Mouse (Mus musculus) heart, embryonic 10.5 days (tissue): ENCODE measurements around the gene Gm45753. TPM values are rescaled to one million over a fixed set of nuclear protein-coding genes. Genes with fewer than 3 reads are reported as not detected.

Experiments used
- DNase-seq: peaks from one replicate; pipeline ENCODE4 v3.0.0-alpha.2; 2017; ENCODE audit warnings: low spot score
- H3K27ac ChIP-seq: fragments of 300-500 bp; sonication (generic); 2 replicates; pipeline ENCODE4 v1.5.1; 2016; ENCODE audit warnings: mild to moderate bottlenecking
- H3K27me3 ChIP-seq: fragments of 300-500 bp; sonication (generic); 2 replicates; pipeline ENCODE4 v1.6.1; 2016; ENCODE audit warnings: mild to moderate bottlenecking; ENCODE audit not compliant: poor library complexity, insufficient read depth, severe bottlenecking
- H3K36me3 ChIP-seq: fragments of 300-500 bp; sonication (generic); 2 replicates; pipeline ENCODE4 v1.6.1; 2016; ENCODE audit warnings: mild to moderate bottlenecking, moderate library complexity
- H3K4me1 ChIP-seq: fragments of 300-500 bp; sonication (generic); 2 replicates; pipeline ENCODE4 v1.6.1; 2016; ENCODE audit warnings: mild to moderate bottlenecking
- H3K4me3 ChIP-seq: fragments of 300-500 bp; sonication (generic); 2 replicates; pipeline ENCODE4 v1.5.1; 2016; ENCODE audit warnings: mild to moderate bottlenecking, moderate library complexity
- H3K9me3 ChIP-seq: fragments of 300-500 bp; sonication (generic); 2 replicates; pipeline ENCODE4 v1.6.1; 2016; ENCODE audit warnings: mild to moderate bottlenecking, moderate library complexity
- WGBS: fragments of 180-500 bp; shearing (Covaris S2); methylation state at CpG from one replicate; pipeline ENCODE4 v1.1.7; 2016; 5-methylcytosine and 5-hydroxymethylcytosine counted together
- polyA plus RNA-seq: library from polyadenylated mRNA; unstranded; fragments of >200 nt; fragmentation: Nextera tagmentation; extraction: Ambion mirVana; gene quantifications from 2 replicates; pipeline ENCODE4 v1.2.1, GENCODE M21; 2016

Gm45753 gene
- polyA plus RNA-seq, 1 experiment from 2014 or later: not detected

DNA sequence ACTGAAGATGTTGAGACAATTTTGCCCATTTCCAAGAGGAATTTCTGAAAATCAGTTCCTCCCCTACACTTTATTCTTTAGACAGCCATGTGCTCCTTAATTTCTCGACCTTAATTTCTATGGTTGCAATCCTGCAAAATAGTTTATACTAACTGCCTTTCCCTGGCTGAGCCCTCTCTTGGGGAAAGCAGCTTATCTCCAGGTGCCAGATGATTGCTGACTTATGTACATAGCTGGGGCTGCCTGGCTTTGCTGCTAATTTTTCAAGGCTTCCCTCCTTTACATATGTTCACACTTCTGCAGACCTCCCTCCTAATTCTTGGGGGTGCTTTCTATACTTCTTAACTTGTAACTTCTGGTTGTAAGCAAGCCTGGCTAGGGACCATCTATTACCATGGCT lies 12.7 kb upstream of the Gm45753 start:
- no peaks in the 10 kb centered on the region for H3K9me3 ChIP-seq
- 75% methylated on average over 1 of the region's 1 CpGs for WGBS
- H3K4me3 ChIP-seq: no peak overlapping the region
- no peaks in the 10 kb centered on the region for H3K4me1 ChIP-seq
- H3K27ac ChIP-seq: no peak overlapping the region
- no peaks in the 10 kb centered on the region for H3K27me3 ChIP-seq
- H3K36me3 ChIP-seq: no peaks in the 10 kb centered on the region
- DNase-seq: no peak

DNA sequence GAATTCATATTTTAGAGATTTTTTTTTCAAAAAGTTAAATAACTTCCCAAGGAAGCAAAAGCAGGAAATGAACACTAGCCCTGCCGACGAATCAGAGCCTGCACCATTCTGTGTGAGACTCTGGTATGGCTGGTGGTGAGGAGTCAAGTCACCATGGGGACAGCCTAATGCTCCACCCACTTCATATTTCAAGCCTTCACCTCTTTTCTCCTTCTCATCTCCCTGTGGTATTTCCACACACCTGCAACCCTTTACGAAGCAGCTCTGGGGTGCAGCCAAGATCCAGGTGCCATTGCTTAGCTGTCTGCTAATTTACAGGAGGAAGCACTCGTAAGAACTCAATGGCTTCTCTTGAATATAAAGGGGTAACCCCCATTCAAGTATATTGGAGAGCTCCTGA lies 2.7 kb upstream of the Gm45753 start:
- no peaks in the 10 kb centered on the region for H3K4me1 ChIP-seq
- no peak overlapping the region for H3K4me3 ChIP-seq
- no peaks in the 10 kb centered on the region for H3K27me3 ChIP-seq
- no peak overlapping the region for H3K27ac ChIP-seq
- 88% methylated on average over 4 of the region's 4 CpGs for WGBS
- no peaks in the 10 kb centered on the region for H3K9me3 ChIP-seq
- DNase-seq: no peak
- H3K36me3 ChIP-seq: no peaks in the 10 kb centered on the region

DNA sequence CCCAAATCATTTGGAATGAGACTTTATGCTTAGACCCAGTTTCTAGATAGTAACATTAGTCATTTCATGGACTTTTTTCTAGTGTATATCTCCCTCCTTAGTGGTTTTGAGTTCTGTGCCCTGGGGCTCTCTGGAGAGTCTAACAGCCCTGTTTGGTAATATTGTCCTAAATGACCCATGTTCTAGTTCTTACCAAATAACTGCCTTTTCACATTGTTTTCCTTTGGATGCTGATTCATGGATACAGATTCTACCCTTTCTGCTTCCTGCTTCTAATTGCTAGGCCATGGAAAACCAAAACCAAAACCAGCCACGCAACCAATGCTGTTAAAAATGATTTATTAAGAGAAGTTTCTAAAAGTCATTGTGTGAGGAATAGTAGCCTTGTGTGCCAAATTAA lies 2.8 kb downstream of the Gm45753 start:
- Histone ChIP-seq H3K4me3 (no peak overlapping the region), H3K4me1 (no peaks in the 10 kb centered on the region), H3K27ac (no peak overlapping the region), H3K27me3 (no peaks in the 10 kb centered on the region), H3K36me3 (no peaks in the 10 kb centered on the region), H3K9me3 (no peaks in the 10 kb centered on the region)
- no peak for DNase-seq
- WGBS: 85% methylated on average over 1 of the region's 1 CpGs

DNA sequence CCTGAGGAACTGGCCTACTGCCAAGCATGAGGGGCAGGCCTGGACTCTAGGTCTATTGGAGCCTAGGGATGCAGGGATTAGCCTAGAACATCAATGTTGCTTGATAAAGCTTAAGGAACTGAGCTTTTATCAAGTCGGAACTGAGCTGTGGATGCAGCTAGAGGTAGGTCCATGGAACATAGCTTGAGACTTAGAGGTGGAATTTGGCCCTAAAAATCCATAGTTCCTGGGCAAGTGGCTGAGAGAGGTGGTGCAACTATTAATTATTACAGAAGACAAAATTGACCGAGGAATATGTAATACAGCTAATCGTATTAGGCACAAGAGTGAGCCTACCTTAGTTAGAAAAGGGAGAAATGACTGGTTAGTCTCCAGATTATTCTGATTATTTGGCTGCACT lies 3.9 kb downstream of the Gm45753 start:
- Histone ChIP-seq H3K36me3 (no peaks in the 10 kb centered on the region), H3K9me3 (no peaks in the 10 kb centered on the region), H3K27ac (no peak overlapping the region), H3K4me1 (no peaks in the 10 kb centered on the region), H3K27me3 (no peaks in the 10 kb centered on the region), H3K4me3 (no peak overlapping the region)
- 77% methylated on average over 3 of the region's 3 CpGs for WGBS
- DNase-seq: no peak

DNA sequence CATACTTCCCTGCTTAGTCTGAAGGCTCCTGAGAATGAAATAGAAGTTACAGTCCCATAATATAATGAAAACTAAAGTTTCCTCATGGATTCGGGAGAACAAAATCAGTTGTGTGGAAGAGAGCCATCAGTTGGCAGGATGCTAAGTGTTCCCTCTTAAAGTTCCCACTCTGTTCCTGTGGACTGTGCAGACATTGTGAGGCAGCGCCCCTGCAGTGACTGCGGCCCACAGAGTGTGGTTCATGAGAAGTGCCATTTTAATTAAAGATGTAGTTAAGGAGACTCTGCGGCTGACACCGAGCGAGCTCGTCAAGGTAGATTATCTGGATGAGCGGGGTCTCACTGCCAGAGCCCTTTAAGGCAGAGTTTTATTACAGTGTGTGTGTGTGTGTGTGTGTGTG lies 5.9 kb downstream of the Gm45753 start:
- no peaks in the 10 kb centered on the region for H3K27me3 ChIP-seq
- no peak overlapping the region for H3K27ac ChIP-seq
- no peak overlapping the region for H3K4me3 ChIP-seq
- H3K36me3 ChIP-seq: no peaks in the 10 kb centered on the region
- WGBS: 82% methylated on average over 8 of the region's 8 CpGs
- H3K9me3 ChIP-seq: no peaks in the 10 kb centered on the region
- DNase-seq: no peak
- H3K4me1 ChIP-seq: no peaks in the 10 kb centered on the region

DNA sequence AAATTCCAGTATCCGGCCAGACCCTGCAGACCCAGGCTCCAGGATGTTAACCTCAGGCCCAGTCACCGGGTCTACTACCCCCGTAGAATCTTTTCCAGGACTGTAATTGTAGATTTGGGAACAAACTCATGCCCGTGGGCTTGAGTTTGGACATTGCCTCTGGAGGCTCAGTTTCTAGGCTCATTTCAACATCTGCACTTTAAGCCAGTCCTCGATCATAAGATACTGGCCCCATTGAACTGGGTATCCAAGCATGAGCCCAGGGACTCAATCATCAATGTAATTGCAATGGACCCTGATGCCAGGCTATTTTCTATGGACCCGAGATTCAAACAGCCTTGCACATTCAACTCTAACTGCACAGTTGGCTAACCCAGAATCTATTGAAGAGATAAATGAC lies 13.0 kb downstream of the Gm45753 start:
- 84% methylated on average over 6 of the region's 6 CpGs for WGBS
- Histone ChIP-seq H3K27ac (no peak overlapping the region), H3K36me3 (no peaks in the 10 kb centered on the region), H3K27me3 (no peaks in the 10 kb centered on the region), H3K4me1 (no peaks in the 10 kb centered on the region), H3K4me3 (no peak overlapping the region), H3K9me3 (no peaks in the 10 kb centered on the region)
- DNase-seq: no peak

DNA sequence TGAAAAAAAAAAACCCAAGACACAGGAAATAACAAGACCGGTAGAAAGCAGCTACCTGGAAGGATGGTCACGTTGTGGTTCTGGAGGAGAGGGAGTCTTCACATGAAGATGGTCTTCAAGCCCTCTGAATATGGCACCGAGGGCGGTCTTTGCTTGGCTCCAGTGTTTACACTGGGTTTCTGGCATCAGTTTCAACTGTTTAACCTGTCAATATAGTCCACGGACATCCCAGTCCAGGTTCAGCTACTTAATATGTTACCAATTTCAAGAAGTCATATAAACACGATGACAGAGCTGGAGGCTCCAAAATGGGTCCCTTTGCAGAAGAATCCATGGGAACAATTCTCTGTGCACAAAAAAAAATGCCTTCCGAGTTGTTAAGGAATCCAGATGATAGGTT lies 13.6 kb downstream of the Gm45753 start, which contains the start of gene Klkb1:
TSS of gene Klkb1 (minus strand) at position 173 of the 400 bp plus-strand sequence.
- DNase-seq: no peak
- WGBS: 82% methylated on average over 7 of the region's 7 CpGs
- no peaks in the 10 kb centered on the region for H3K9me3 ChIP-seq
- no peaks in the 10 kb centered on the region for H3K27me3 ChIP-seq
- H3K4me1 ChIP-seq: no peaks in the 10 kb centered on the region
- H3K4me3 ChIP-seq: no peak within 1 kb of the TSS
- no peaks in the 10 kb centered on the region for H3K36me3 ChIP-seq
- no peak within 1 kb of the TSS for H3K27ac ChIP-seq

DNA sequence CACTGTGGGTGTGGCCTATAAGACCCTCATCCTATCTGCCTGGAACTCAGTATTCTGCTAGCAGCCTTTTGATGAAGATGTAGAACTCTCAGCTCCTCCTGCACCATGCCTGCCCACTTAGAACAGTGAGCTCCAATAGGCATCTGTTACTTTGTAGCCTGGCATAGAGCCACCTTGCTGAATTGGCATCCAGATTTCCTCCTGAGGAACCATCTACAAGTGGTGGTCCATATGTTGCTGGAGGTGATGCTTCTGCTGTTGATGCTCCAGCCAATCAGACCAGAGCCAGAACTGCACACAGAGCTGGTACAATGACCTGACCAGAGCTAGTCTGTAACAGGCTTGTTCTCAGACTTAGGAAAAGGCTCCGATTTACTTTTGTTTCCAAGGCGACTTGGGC lies 16.5 kb downstream of the Gm45753 start:
- no peak for DNase-seq
- H3K27me3 ChIP-seq: no peaks in the 10 kb centered on the region
- H3K4me3 ChIP-seq: no peak overlapping the region
- no peaks in the 10 kb centered on the region for H3K4me1 ChIP-seq
- no peak overlapping the region for H3K27ac ChIP-seq
- no peaks in the 10 kb centered on the region for H3K36me3 ChIP-seq
- WGBS: 83% methylated on average over 2 of the region's 2 CpGs
- no peaks in the 10 kb centered on the region for H3K9me3 ChIP-seq

DNA sequence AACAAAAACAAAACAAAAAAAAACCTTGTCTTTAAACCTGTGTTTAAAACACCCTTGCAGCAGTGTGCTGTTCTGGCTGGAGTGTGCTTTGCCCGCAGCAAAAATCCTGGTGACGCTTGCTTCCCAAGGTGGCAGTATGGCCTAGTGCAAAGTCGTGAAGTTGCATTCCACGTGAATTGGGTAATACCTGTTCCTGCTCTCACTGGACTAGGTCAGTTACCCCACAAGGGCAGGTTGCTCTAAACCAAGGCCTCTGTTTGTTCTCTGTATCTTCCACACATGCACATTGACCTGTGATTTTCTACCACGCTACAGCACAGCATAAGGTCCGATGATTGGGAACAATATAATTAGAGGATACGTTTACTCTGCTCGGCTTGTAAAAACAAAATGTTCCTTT lies 26.6 kb downstream of the Gm45753 start:
- no peaks in the 10 kb centered on the region for H3K27me3 ChIP-seq
- WGBS: 75% methylated on average over 8 of the region's 8 CpGs
- DNase-seq: no peak
- H3K4me1 ChIP-seq: no peaks in the 10 kb centered on the region
- H3K27ac ChIP-seq: no peak overlapping the region
- no peaks in the 10 kb centered on the region for H3K36me3 ChIP-seq
- H3K4me3 ChIP-seq: no peak overlapping the region
- H3K9me3 ChIP-seq: no peaks in the 10 kb centered on the region

DNA sequence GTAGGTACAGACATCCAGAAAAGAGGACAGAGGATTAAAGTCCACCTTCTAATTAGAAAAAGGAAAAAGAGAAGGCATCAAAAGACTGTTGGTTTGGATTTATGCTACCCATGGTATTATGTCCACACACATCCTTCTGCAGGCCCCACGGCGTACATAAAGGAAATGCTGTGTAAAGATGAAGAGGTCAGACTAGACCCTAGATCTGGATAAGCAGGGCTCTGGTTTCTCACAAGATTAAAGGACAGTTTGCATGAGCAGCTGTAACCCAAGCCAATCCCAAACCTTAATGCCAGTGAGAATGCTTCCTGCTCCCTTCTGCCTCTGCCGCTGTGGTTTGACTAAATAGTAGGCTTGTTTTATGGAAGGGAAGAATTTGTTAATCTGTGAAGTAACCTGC lies 30.8 kb downstream of the Gm45753 start:
- Histone ChIP-seq H3K4me3 (no peak overlapping the region), H3K4me1 (no peaks in the 10 kb centered on the region), H3K36me3 (no peaks in the 10 kb centered on the region), H3K27ac (no peak overlapping the region), H3K27me3 (no peaks in the 10 kb centered on the region), H3K9me3 (no peaks in the 10 kb centered on the region)
- 75% methylated on average over 3 of the region's 3 CpGs for WGBS
- DNase-seq: no peak

DNA sequence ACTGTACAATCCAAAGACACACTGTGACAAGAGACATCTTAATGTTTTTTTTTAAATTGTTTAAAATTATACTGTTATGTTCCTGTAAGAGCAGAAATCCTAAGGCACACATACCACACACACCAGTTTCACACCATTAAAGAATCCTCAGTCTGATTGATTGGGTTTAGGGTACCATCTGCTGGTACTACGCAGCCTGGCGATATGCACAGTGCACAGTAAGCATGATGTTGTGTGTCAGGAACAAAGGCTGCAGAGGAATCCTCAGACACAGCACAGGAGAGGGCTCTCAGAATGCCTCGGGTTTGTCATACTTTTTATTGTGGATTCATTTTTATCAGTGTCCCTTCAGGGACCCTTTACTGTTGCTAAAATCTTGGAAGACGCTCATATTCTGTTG lies 33.9 kb downstream of the Gm45753 start:
- Histone ChIP-seq H3K36me3 (no peaks in the 10 kb centered on the region), H3K4me1 (no peaks in the 10 kb centered on the region), H3K4me3 (no peak overlapping the region), H3K27ac (no peak overlapping the region), H3K27me3 (no peaks in the 10 kb centered on the region), H3K9me3 (no peaks in the 10 kb centered on the region)
- DNase-seq: no peak
- 84% methylated on average over 4 of the region's 4 CpGs for WGBS

DNA sequence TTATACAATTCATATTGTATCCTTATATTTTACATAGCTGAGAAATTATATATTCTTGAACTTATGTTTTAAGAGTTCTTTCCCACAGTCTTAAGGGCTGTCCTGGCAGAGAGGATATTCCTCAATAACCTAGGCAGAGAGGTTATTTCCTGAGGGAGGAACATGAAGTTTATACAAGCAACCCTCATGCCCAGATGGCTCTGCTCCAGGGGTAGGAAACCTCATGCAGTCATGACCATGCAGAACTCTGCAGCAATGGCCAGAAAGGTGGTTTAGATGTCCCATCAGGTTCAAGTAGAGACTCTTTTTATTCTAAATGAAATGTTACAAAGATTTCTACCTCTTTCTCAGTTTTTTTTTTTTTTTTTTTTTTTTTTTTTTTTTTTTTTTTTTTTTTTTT lies 39.2 kb downstream of the Gm45753 start:
- no peak overlapping the region for H3K4me3 ChIP-seq
- H3K36me3 ChIP-seq: no peaks in the 10 kb centered on the region
- H3K4me1 ChIP-seq: no peaks in the 10 kb centered on the region
- no peaks in the 10 kb centered on the region for H3K27me3 ChIP-seq
- DNase-seq: no peak
- no peaks in the 10 kb centered on the region for H3K9me3 ChIP-seq
- no peak overlapping the region for H3K27ac ChIP-seq

DNA sequence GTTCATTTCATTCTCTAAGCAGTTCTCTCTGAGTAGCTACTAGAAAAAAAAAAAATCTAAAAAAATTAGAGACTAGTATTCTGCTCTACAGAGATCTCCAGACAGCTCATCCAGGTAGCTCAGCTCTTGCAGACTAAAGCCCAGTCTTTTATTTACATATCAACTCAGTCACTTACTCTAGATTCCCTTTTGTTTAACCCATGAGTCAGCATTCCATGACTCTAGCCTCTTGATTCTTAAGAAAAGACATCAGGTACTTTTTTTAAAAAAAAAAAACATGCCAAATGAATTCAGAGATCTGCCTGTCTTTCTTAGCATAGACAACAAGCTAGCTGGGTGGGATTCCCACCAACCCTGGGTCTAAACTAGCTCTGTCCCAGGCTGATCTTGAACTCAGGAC lies 39.8 kb downstream of the Gm45753 start:
- Histone ChIP-seq H3K27me3 (no peaks in the 10 kb centered on the region), H3K36me3 (no peaks in the 10 kb centered on the region), H3K9me3 (no peaks in the 10 kb centered on the region), H3K27ac (no peak overlapping the region), H3K4me1 (no peaks in the 10 kb centered on the region), H3K4me3 (no peak overlapping the region)
- no peak for DNase-seq

DNA sequence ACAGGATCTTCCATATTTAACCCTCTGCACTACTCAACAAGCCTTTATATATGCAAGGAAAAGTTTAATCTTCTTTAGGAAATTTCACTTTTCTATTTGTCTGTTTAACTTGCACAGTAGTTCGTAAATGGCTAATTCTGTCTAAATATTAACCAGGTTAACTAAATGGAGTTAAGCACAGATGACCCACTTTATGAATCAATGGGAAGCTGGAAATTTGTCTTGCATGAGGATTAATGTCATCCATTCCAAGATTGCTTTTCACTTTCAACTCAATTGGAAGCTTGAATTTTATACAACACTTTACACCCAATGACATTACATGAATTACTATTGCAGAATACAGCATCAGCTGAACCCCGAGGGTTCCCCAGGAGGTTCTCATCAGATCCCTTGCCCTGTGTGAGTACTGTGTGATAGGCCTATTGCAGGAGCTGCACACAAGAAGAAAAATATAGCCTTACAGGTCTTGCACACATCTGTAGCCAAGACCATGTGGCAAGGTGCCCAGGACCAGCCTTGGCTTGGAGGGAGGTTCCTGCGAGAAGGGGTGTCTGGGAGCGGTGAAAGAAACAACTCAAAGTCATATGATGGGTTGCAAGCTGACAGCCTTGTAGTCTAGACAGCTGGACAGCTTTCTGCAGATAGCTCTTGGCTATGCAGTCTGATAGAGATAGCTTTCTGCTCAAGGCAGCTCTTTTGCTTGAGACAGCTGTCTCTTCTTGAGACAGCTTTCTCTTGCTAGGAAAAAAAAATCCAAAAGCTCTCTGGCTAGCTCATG lies 40.5 kb downstream of the Gm45753 start:
- Histone ChIP-seq H3K9me3 (no peaks in the 10 kb centered on the region), H3K27ac (no peak overlapping the region), H3K4me3 (no peak overlapping the region), H3K4me1 (no peaks in the 10 kb centered on the region), H3K36me3 (no peaks in the 10 kb centered on the region), H3K27me3 (no peaks in the 10 kb centered on the region)
- 74% methylated on average over 4 of the region's 4 CpGs for WGBS
- no peak for DNase-seq
